Mouse (Mus musculus) intestine, postnatal 0 days (tissue): ENCODE measurements at regions not wholly inside any gene's neighbourhood (a gene's known extent, or its start where the extent isn't known, plus 50 kb on each side); places are given as distances from the start of the nearest gene placed in this dataset.

Experiments
- ATAC-seq: fragments of 200-750 bp; cut with Nextera tagmentation; 2 replicates; pipeline ENCODE4 v1.8.0; 2017; ENCODE audit warnings: mild to moderate bottlenecking, moderate TSS enrichment, moderate library complexity
- H3K27ac ChIP-seq: fragments of 300-500 bp; sonication (generic); 2 replicates; pipeline ENCODE4 v1.5.1; 2014; ENCODE audit warnings: mild to moderate bottlenecking, low read depth, low read length, moderate library complexity
- H3K27me3 ChIP-seq: fragments of 300-500 bp; sonication (generic); replicated peaks from 2 replicates; pipeline ENCODE4 v1.6.1; 2014; ENCODE audit warnings: low read length, mixed read lengths; ENCODE audit not compliant: control insufficient read depth, insufficient read depth
- H3K36me3 ChIP-seq: fragments of 300-500 bp; sonication (generic); 2 replicates; pipeline ENCODE4 v1.6.1; 2014; ENCODE audit warnings: mild to moderate bottlenecking, moderate library complexity; ENCODE audit not compliant: control insufficient read depth, insufficient read depth
- H3K4me1 ChIP-seq: fragments of 300-500 bp; sonication (generic); replicated peaks from 2 replicates; pipeline ENCODE4 v1.6.1; 2014; ENCODE audit warnings: antibody characterized with exemption, low read length, mixed read lengths; ENCODE audit not compliant: control insufficient read depth, insufficient read depth
- H3K4me2 ChIP-seq: fragments of 300-500 bp; sonication (generic); replicated peaks from 2 replicates; pipeline ENCODE4 v1.6.1; 2014; ENCODE audit warnings: low read depth, mild to moderate bottlenecking, moderate library complexity
- H3K4me3 ChIP-seq: fragments of 300-500 bp; sonication (generic); 2 replicates; pipeline ENCODE4 v1.5.1; 2014; ENCODE audit warnings: low read depth, low read length
- H3K9ac ChIP-seq: fragments of 300-500 bp; sonication (generic); 2 replicates; pipeline ENCODE4 v1.6.1; 2014; ENCODE audit warnings: mild to moderate bottlenecking, low read depth, low read length
- H3K9me3 ChIP-seq: fragments of 300-500 bp; sonication (generic); 2 replicates; pipeline ENCODE4 v1.6.1; 2016; ENCODE audit warnings: mixed run types; ENCODE audit not compliant: control insufficient read depth
- CTCF ChIP-seq: sonication (generic); IDR thresholded peaks from 2 replicates; pipeline ENCODE4 v1.5.1; 2016; ENCODE audit warnings: low read depth, mild to moderate bottlenecking, control low read depth, antibody characterized with exemption, moderate library complexity
- WGBS: fragments of 180-500 bp; shearing (Covaris S2); extraction: QIAGEN DNeasy Blood & Tissue Kit; methylation state at CpG from one replicate; pipeline ENCODE4 v1.1.7; 2014; 5-methylcytosine and 5-hydroxymethylcytosine counted together

- 96% methylated on average over 1 of the region's 1 CpGs for WGBS
- no peak overlapping the region for H3K4me2 ChIP-seq
- H3K27ac ChIP-seq = no peak overlapping the region
- H3K9me3 ChIP-seq = no peaks in the 10 kb centered on the region
- H3K36me3 ChIP-seq = no peaks in the 10 kb centered on the region
- no peak overlapping the region for H3K4me3 ChIP-seq
- ATAC-seq = no peak
- no peak overlapping the region for H3K9ac ChIP-seq
- TF ChIP-seq CTCF = no peak
- 0 out of 2 replicates have a peak, but pooled peaks cover 4% of the 10 kb centered on the region for H3K27me3 ChIP-seq
- no peaks in the 10 kb centered on the region for H3K4me1 ChIP-seq
Observed at GRCm38 (mm10) chr7:136449286-136449685, 445.1 kb upstream of the Mgmt start.

GRCm38 (mm10) chr7:136451672-136452361, 442.6 kb upstream of the Mgmt start:
- Histone ChIP-seq H3K27ac (no peak overlapping the region), H3K4me3 (no peak overlapping the region), H3K4me1 (peaks cover 2% of the 10 kb centered on the region; the same call in 1 of the 2 replicates), H3K9me3 (no peaks in the 10 kb centered on the region), H3K36me3 (no peaks in the 10 kb centered on the region), H3K4me2 (no peak overlapping the region), H3K9ac (no peak overlapping the region), H3K27me3 (0 out of 2 replicates have a peak, but pooled peaks cover 4% of the 10 kb centered on the region)
- 74% methylated on average over 8 of the region's 8 CpGs for WGBS
- ATAC-seq = no peak
- TF ChIP-seq CTCF = no peak

- Histone ChIP-seq H3K9ac (no peak overlapping the region), H3K4me1 (peaks cover 7% of the 10 kb centered on the region; the same call in 1 of the 2 replicates), H3K27ac (no peak overlapping the region), H3K4me3 (no peak overlapping the region), H3K4me2 (no peak overlapping the region), H3K9me3 (no peaks in the 10 kb centered on the region), H3K36me3 (no peaks in the 10 kb centered on the region), H3K27me3 (0 out of 2 replicates have a peak, but pooled peaks cover 4% of the 10 kb centered on the region)
- ATAC-seq = no peak
- TF ChIP-seq CTCF = no peak
- WGBS = 82% methylated on average over 5 of the region's 5 CpGs
Observed at GRCm38 (mm10) chr7:136452561-136452960, 441.9 kb upstream of the Mgmt start.

- no peak overlapping the region for H3K4me2 ChIP-seq
- ATAC-seq = peak; percentile 32; the same call in 1 of the 2 replicates
- WGBS = 31% methylated on average over 7 of the region's 7 CpGs
- 0 out of 2 replicates have a peak, but pooled peaks cover 4% of the 10 kb centered on the region for H3K27me3 ChIP-seq
- peaks cover 7% of the 10 kb centered on the region; the same call in 1 of the 2 replicates for H3K4me1 ChIP-seq
- H3K9ac ChIP-seq = no peak overlapping the region
- H3K9me3 ChIP-seq = no peaks in the 10 kb centered on the region
- no peak overlapping the region for H3K4me3 ChIP-seq
- H3K27ac ChIP-seq = peak overlapping the region; percentile 68
- no peak for TF ChIP-seq CTCF
- H3K36me3 ChIP-seq = no peaks in the 10 kb centered on the region
Observed at GRCm38 (mm10) chr7:136457171-136457570, 437.2 kb upstream of the Mgmt start.

- H3K9me3 ChIP-seq = no peaks in the 10 kb centered on the region
- H3K36me3 ChIP-seq = no peaks in the 10 kb centered on the region
- H3K27ac ChIP-seq = peak overlapping the region; percentile 68
- 0 out of 2 replicates have a peak, but pooled peaks cover 4% of the 10 kb centered on the region for H3K27me3 ChIP-seq
- WGBS = 37% methylated on average over 10 of the region's 10 CpGs
- H3K9ac ChIP-seq = no peak overlapping the region
- no peak overlapping the region for H3K4me3 ChIP-seq
- H3K4me2 ChIP-seq = 0 out of 2 replicates have a peak overlapping the region, but pooled peaks have one; percentile 17
- H3K4me1 ChIP-seq = peaks cover 7% of the 10 kb centered on the region; the same call in 1 of the 2 replicates
- no peak for TF ChIP-seq CTCF
- peak; percentile 90 for ATAC-seq
Observed at GRCm38 (mm10) chr7:136457867-136458448, 436.5 kb upstream of the Mgmt start.

GRCm38 (mm10) chr7:136477135-136477534, 417.3 kb upstream of the Mgmt start:
- no peak overlapping the region for H3K27ac ChIP-seq
- no peaks in the 10 kb centered on the region; the same call in 1 of the 2 replicates for H3K27me3 ChIP-seq
- no peak overlapping the region for H3K9ac ChIP-seq
- no peak overlapping the region for H3K4me3 ChIP-seq
- no peaks in the 10 kb centered on the region for H3K4me1 ChIP-seq
- WGBS = 87% methylated on average over 4 of the region's 4 CpGs
- ATAC-seq = no peak
- no peak for TF ChIP-seq CTCF
- no peaks in the 10 kb centered on the region for H3K9me3 ChIP-seq
- no peak overlapping the region for H3K4me2 ChIP-seq
- no peaks in the 10 kb centered on the region for H3K36me3 ChIP-seq
